10 mouse cellular contexts compared by ENCODE assay signal in the genomic region with DNA sequence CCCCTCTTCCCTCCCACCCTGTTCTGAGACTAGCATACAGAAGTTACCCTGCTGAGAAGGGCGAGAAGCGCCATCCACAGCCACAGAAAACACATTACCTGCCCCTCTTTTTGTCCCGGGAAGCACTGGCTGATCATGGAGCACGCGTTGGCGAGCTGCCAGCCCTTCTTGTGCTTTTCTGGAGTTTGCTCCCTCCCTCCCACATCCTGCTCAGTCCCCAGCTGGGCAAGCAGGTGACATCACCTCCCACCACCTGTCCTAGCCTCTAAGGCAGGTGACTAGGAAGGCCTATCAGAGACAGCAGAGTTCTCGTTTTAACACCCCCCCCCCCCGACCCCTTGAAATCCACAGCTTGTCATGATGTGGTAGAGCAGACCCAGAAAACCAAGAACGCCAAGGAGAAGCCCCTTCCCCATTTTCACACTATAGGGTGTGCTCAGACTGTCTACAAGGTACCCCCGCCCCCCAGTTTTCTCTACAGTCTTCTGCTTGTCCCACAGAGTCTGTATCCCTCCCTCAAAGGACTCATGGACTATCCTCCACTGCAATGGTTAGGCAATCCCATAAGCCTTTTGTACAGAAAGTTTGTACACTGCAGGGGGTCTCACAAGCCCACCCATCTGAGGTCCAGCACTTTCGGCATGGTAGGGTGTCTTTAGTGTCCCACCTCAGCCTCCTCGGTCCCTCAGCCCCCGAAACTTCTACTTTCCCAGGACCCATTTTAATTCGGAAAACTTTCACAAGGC. TPM values are rescaled to one million over a fixed set of nuclear protein-coding genes. Genes with fewer than 3 reads are reported as not detected.
A peak's percentile ranks its signal among the peaks of the same experiment; 100 is the strongest.
DNase-seq lines count a peak whose midpoint lies in the region; ATAC-seq and TF ChIP-seq lines count a peak whose summit lies in the region.
"Had no signal": no experiment of that assay in that cellular context is flagged by ENCODE, and none has a peak within 500 bp of the region (broad histone marks: within the 10 kb centered on the region; RNA-seq: fewer than 3 reads in every experiment).

No protein-coding gene starts in this region.

- peak overlapping the region; percentile 7; the same call in 1 of the 2 replicates for H3K4me2 ChIP-seq in embryonic facial prominence, embryonic 14.5 days (ENCODE audit: low read depth, low read length)
- no peak overlapping the region for H3K4me2 ChIP-seq in liver, embryonic 14.5 days (ENCODE audit: low read depth)
- no peak overlapping the region for H3K4me2 ChIP-seq in heart, embryonic 12.5 days
- H3K4me2 ChIP-seq: midbrain, embryonic 15.5 days had no signal

- no peaks in the 10 kb centered on the region for H3K4me1 ChIP-seq in embryonic facial prominence, embryonic 14.5 days (ENCODE audit: control insufficient read depth, insufficient read depth, low read length)
- peaks cover 0 to 12% of the 10 kb centered on the region in 2 experiments; a peak in 2 of 4 replicates for H3K4me1 ChIP-seq in liver, embryonic 14.5 days (replicated peaks; ENCODE audit: control insufficient read depth in 2 of 2, insufficient read depth in 2 of 2, low read length in 1 of 2)
- H3K4me1 ChIP-seq in heart, embryonic 12.5 days (replicated peaks): peaks cover 9% of the 10 kb centered on the region; the same call in 1 of the 2 replicates
- H3K4me1 ChIP-seq: midbrain, embryonic 15.5 days had no signal

- H3K9ac ChIP-seq in embryonic facial prominence, embryonic 14.5 days (ENCODE audit: low read depth, low read length): no peak overlapping the region
- no peak overlapping the region for H3K9ac ChIP-seq in liver, embryonic 14.5 days (replicated peaks)
- no peak overlapping the region for H3K9ac ChIP-seq in heart, embryonic 12.5 days
- H3K9ac ChIP-seq: midbrain, embryonic 15.5 days had no signal

- WGBS in embryonic facial prominence, embryonic 14.5 days: 69% methylated on average over 12 of the region's 14 CpGs
- WGBS in liver, embryonic 14.5 days (ENCODE audit: insufficient replicate concordance): 67% methylated on average over 13 of the region's 14 CpGs
- whole genome bisulfite sequencing in heart, embryonic 12.5 days: 68% methylated on average over 14 of the region's 14 CpGs

- H3K4me3 ChIP-seq in embryonic facial prominence, embryonic 14.5 days (ENCODE audit: low read depth, low read length): no peak overlapping the region
- no peak overlapping the region for H3K4me3 ChIP-seq in liver, embryonic 14.5 days (ENCODE audit: insufficient read depth in 1 of 2, low read depth in 2 of 2, low read length in 2 of 2)
- no peak overlapping the region for H3K4me3 ChIP-seq in heart, embryonic 12.5 days
- H3K4me3 ChIP-seq: erythroblast, embryonic 14.5 days; midbrain, embryonic 15.5 days had no signal

- TF ChIP-seq EP300 in liver, embryonic 14.5 days (IDR thresholded peaks at IDR 0.05; ENCODE audit: low read depth): no peak

- peak; percentile 69; the same call in 1 of the 2 replicates for ATAC-seq in embryonic facial prominence, embryonic 14.5 days (ENCODE audit: low read depth)
- peak; percentile 64 for ATAC-seq in liver, embryonic 14.5 days (ENCODE audit: insufficient read depth)
- ATAC-seq in heart, embryonic 12.5 days (ENCODE audit: insufficient number of reproducible peaks, low FRiP score): no peak
- ATAC-seq: midbrain, embryonic 15.5 days had no signal

- no peak for TF ChIP-seq CTCF in liver, embryonic 14.5 days (IDR thresholded peaks at IDR 0.05; ENCODE audit: low read depth)

- H3K27ac ChIP-seq in embryonic facial prominence, embryonic 14.5 days (replicated peaks; ENCODE audit: low read depth, low read length): 0 out of 2 replicates have a peak overlapping the region, but pooled peaks have one; percentile 15
- no peak overlapping the region for H3K27ac ChIP-seq in liver, embryonic 14.5 days
- H3K27ac ChIP-seq in heart, embryonic 12.5 days (ENCODE audit: poor library complexity, severe bottlenecking): no peak overlapping the region
- H3K27ac ChIP-seq: midbrain, embryonic 15.5 days had no signal

- no peaks in the 10 kb centered on the region for H3K36me3 ChIP-seq in embryonic facial prominence, embryonic 14.5 days (ENCODE audit: control insufficient read depth, insufficient read depth, low read length)
- H3K36me3 ChIP-seq in liver, embryonic 14.5 days (replicated peaks; ENCODE audit: control insufficient read depth, insufficient read depth, low read depth): no peaks in the 10 kb centered on the region
- H3K36me3 ChIP-seq in heart, embryonic 12.5 days: peaks cover 8% of the 10 kb centered on the region; the same call in 1 of the 2 replicates
- H3K36me3 ChIP-seq: midbrain, embryonic 15.5 days had no signal

- DNase-seq in urinary bladder, postnatal 14 days (ENCODE audit: low spot score): peak; percentile 59
- DNase-seq in urinary bladder, postnatal 4 days (ENCODE audit: low spot score in 2 of 2): no peak
- peak; percentile 64 for DNase-seq in embryonic facial prominence, embryonic 14.5 days (ENCODE audit: low spot score)
- DNase-seq in liver, embryonic 14.5 days (ENCODE audit: low read depth in 3 of 3, low spot score in 3 of 3): no peak
- DNase-seq in heart, adult 8-10 months (ENCODE audit: low spot score): no peak
- DNase-seq in heart, adult 9 months (ENCODE audit: low spot score in 2 of 2): no peak
- DNase-seq in spleen, postnatal 10 days (ENCODE audit: low spot score in 2 of 2): no peak

- no peaks in the 10 kb centered on the region for H3K9me3 ChIP-seq in embryonic facial prominence, embryonic 14.5 days (ENCODE audit: control insufficient read depth, low read length)
- H3K9me3 ChIP-seq in liver, embryonic 14.5 days (ENCODE audit: control insufficient read depth, low read length): no peaks in the 10 kb centered on the region
- no peaks in the 10 kb centered on the region for H3K9me3 ChIP-seq in heart, embryonic 12.5 days (replicated peaks)
- H3K9me3 ChIP-seq: midbrain, embryonic 15.5 days had no signal

- no peaks in the 10 kb centered on the region for H3K27me3 ChIP-seq in embryonic facial prominence, embryonic 14.5 days (replicated peaks; ENCODE audit: control insufficient read depth, insufficient read depth, low read length)
- H3K27me3 ChIP-seq in liver, embryonic 14.5 days (ENCODE audit: control insufficient read depth, insufficient read depth, low read length): no peaks in the 10 kb centered on the region
- H3K27me3 ChIP-seq in heart, embryonic 12.5 days (replicated peaks): no peaks in the 10 kb centered on the region
- H3K27me3 ChIP-seq: midbrain, embryonic 15.5 days had no signal

RNA-seq across cellular contexts. Expression of a gene that starts 11.2 kb away (rescaled TPM):
- 11.0 and 14.8 TPM in 2 replicates for polyA plus RNA-seq in embryonic facial prominence, embryonic 14.5 days (2014; fragmentation: Nextera tagmentation; extraction: Ambion mirVana)
- polyA plus RNA-seq in liver, embryonic 14.5 days (2012; rRNA removed): 1.4 and 2.0 TPM in 2 replicates
- 1.5 and 2.3 TPM in 2 replicates for polyA plus RNA-seq in liver, embryonic 14.5 days (2014; fragmentation: Nextera tagmentation; extraction: Ambion mirVana)
- total RNA-seq in heart, adult 8-10 months (2022): 1 to 10 TPM in 1 of 4 experiments, under 1 TPM in 3; 0.37 to 1.0 (median 0.73) TPM
- 6.6 and 8.2 TPM in 2 replicates for polyA plus RNA-seq in heart, embryonic 12.5 days (2016; fragmentation: Nextera tagmentation; extraction: Ambion mirVana)

RNA-seq across cellular contexts. Expression of a gene that starts 11.3 kb away (rescaled TPM):
- 83.5 and 85.5 TPM in 2 replicates for polyA plus RNA-seq in embryonic facial prominence, embryonic 14.5 days (2014; fragmentation: Nextera tagmentation; extraction: Ambion mirVana)
- polyA plus RNA-seq in liver, embryonic 14.5 days (2012; rRNA removed): 4.3 and 5.7 TPM in 2 replicates
- 4.0 and 6.6 TPM in 2 replicates for polyA plus RNA-seq in liver, embryonic 14.5 days (2014; fragmentation: Nextera tagmentation; extraction: Ambion mirVana)
- total RNA-seq in heart, adult 8-10 months (2022): 1 to 10 TPM; 4.3 to 6.7 (median 5.7) TPM
- 43.5 and 44.3 TPM in 2 replicates for polyA plus RNA-seq in heart, embryonic 12.5 days (2016; fragmentation: Nextera tagmentation; extraction: Ambion mirVana)

RNA-seq across cellular contexts. Expression of a gene that starts 17.5 kb away (rescaled TPM):
- not detected in 2 replicates for polyA plus RNA-seq in embryonic facial prominence, embryonic 14.5 days (2014; fragmentation: Nextera tagmentation; extraction: Ambion mirVana)
- polyA plus RNA-seq in liver, embryonic 14.5 days (2012; rRNA removed): 0.09 and 0.18 TPM in 2 replicates
- not detected in 2 replicates for polyA plus RNA-seq in liver, embryonic 14.5 days (2014; fragmentation: Nextera tagmentation; extraction: Ambion mirVana)
- not detected for total RNA-seq in heart, adult 8-10 months (2022)
- polyA plus RNA-seq in heart, embryonic 12.5 days (2016; fragmentation: Nextera tagmentation; extraction: Ambion mirVana): not detected in 2 replicates

RNA-seq across cellular contexts. Expression of a gene that starts 22.9 kb away (rescaled TPM):
- polyA plus RNA-seq in embryonic facial prominence, embryonic 14.5 days (2014; fragmentation: Nextera tagmentation; extraction: Ambion mirVana): 19.5 and 21.0 TPM in 2 replicates
- polyA plus RNA-seq in liver, embryonic 14.5 days (2012; rRNA removed): 4.6 and 4.7 TPM in 2 replicates
- polyA plus RNA-seq in liver, embryonic 14.5 days (2014; fragmentation: Nextera tagmentation; extraction: Ambion mirVana): 5.7 and 7.3 TPM in 2 replicates
- 10 to 100 TPM; 11.9 to 16.9 (median 14.8) TPM for total RNA-seq in heart, adult 8-10 months (2022)
- polyA plus RNA-seq in heart, embryonic 12.5 days (2016; fragmentation: Nextera tagmentation; extraction: Ambion mirVana): 22.3 TPM in 2 replicates

RNA-seq across cellular contexts. Expression of a gene that starts 25.4 kb away (rescaled TPM):
- polyA plus RNA-seq in embryonic facial prominence, embryonic 14.5 days (2014; fragmentation: Nextera tagmentation; extraction: Ambion mirVana): 18.7 and 26.5 TPM in 2 replicates
- polyA plus RNA-seq in liver, embryonic 14.5 days (2012; rRNA removed): 11.8 and 12.1 TPM in 2 replicates
- polyA plus RNA-seq in liver, embryonic 14.5 days (2014; fragmentation: Nextera tagmentation; extraction: Ambion mirVana): 7.5 and 10.0 TPM in 2 replicates
- total RNA-seq in heart, adult 8-10 months (2022): 10 to 100 TPM; 34.4 to 60.5 (median 46.7) TPM
- 21.6 and 22.4 TPM in 2 replicates for polyA plus RNA-seq in heart, embryonic 12.5 days (2016; fragmentation: Nextera tagmentation; extraction: Ambion mirVana)

Comparison
In these comparisons a context has a peak if more than half of its experiments do, and no peak if none do; other contexts are left out.
1. DNase-seq: peak in urinary bladder, postnatal 14 days (single experiment) and embryonic facial prominence, embryonic 14.5 days (single experiment); none in urinary bladder, postnatal 4 days (0 of 2), liver, embryonic 14.5 days (0 of 3), heart, adult 8-10 months (single experiment), heart, adult 9 months (0 of 2) and spleen, postnatal 10 days (0 of 2).